Mouse (Mus musculus): Measurements from ENCODE around the gene Wbp2nl. TPM values are rescaled to one million over a fixed set of nuclear protein-coding genes. Genes with fewer than 3 reads are reported as not detected.

The Wbp2nl gene
- polyA plus RNA-seq (2012; rRNA removed): 0.11 and 0.14 TPM in 2 replicates

DNA sequence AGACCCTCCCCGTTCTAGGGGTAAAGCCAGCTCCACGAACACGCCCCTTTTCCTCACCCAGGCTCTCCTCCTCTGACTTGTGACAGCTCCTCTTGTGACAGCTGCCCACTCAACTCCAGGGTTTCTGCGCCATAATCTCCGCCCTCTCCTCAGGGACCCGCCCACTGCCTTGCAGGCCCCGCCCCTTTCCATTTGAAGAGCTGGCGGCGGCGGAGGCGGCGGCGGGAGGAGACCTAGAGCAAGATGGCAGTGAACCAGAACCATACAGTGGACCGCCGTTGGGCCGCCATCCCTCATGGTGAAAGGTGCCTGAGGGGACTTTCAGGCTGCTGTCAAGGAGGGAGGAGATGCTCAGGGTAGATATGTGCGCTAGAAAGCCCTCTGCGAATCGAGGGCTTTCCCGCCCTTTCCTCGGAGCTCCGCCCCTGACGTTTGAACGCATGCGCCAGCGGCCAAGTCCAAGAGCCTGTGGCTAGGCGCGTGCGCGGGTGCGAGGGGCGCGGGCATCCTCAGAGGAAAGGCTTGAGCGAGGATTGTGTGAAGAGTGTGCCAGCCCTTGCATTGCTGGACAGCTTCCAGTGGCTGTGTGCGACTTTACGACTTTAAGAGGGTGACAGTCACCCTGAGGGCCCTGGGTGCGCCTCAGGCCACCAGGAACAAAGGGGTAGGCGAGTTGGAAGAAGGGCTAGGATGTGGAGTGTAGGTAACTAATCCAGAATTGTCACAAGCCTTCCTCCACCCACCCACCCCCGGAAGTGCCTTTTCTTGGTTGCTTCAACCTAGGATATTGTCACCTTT is at the start of gene Wbp2nl:
Wbp2nl (plus strand) TSS at position 191 of the 798 bp plus-strand sequence.
- DNase-seq: no peak
- Histone ChIP-seq H3K27me3 (ENCODE audit: control insufficient read depth, insufficient read depth, low read length) (no peaks in the 10 kb centered on the region; the same call in 1 of the 2 replicates), H3K4me1 (replicated peaks; ENCODE audit: control insufficient read depth, insufficient read depth, low read length) (no peaks in the 10 kb centered on the region), H3K4me3 (ENCODE audit: control insufficient read depth, insufficient read depth, low read length) (no peak within 1 kb of the TSS), H3K27ac (ENCODE audit: control insufficient read depth, insufficient read depth, low read length) (no peak within 1 kb of the TSS), H3K36me3 (ENCODE audit: control insufficient read depth, insufficient read depth, low read length) (no peaks in the 10 kb centered on the region)
- no peak for TF ChIP-seq CTCF (IDR thresholded peaks at IDR 0.05; ENCODE audit: borderline replicate concordance, control insufficient read depth, extremely low read depth, insufficient read depth, low read length, poor library complexity)
- TF ChIP-seq POLR2A (IDR thresholded peaks at IDR 0.05; ENCODE audit: control insufficient read depth, extremely low read depth, insufficient read depth, low read length, poor library complexity): no peak
- WGBS: 72% methylated on average over 39 of the region's 39 CpGs

DNA sequence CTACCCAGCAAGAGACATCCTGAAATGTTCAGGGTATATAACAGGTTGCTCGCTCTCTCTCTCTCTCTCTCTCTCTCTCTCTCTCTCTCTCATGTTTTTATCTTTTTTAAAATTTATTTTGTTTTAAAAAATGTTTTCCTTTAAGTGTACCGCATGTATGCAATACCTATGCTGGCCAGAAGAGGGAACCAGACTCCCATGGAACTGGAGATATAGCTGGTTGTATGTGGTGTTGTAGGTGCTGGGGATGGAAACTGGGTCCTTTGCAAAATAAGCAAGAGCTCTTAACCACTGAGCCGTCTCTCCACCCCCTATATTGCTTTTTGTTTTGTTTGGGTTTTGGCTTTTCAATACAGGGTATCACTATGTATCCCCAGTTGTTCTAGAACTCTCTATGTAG is 47.2 kb upstream of the Wbp2nl start:
- TF ChIP-seq POLR2A (IDR thresholded peaks at IDR 0.05; ENCODE audit: control insufficient read depth, extremely low read depth, insufficient read depth, low read length, poor library complexity) (no peak), CTCF (IDR thresholded peaks at IDR 0.05; ENCODE audit: borderline replicate concordance, control insufficient read depth, extremely low read depth, insufficient read depth, low read length, poor library complexity) (no peak)
- DNase-seq: no peak
- Histone ChIP-seq H3K4me3 (ENCODE audit: control insufficient read depth, insufficient read depth, low read length) (no peak overlapping the region), H3K4me1 (replicated peaks; ENCODE audit: control insufficient read depth, insufficient read depth, low read length) (no peaks in the 10 kb centered on the region), H3K36me3 (ENCODE audit: control insufficient read depth, insufficient read depth, low read length) (no peaks in the 10 kb centered on the region), H3K27me3 (ENCODE audit: control insufficient read depth, insufficient read depth, low read length) (no peaks in the 10 kb centered on the region), H3K27ac (ENCODE audit: control insufficient read depth, insufficient read depth, low read length) (no peak overlapping the region)
- WGBS: 98% methylated on average over 3 of the region's 3 CpGs

DNA sequence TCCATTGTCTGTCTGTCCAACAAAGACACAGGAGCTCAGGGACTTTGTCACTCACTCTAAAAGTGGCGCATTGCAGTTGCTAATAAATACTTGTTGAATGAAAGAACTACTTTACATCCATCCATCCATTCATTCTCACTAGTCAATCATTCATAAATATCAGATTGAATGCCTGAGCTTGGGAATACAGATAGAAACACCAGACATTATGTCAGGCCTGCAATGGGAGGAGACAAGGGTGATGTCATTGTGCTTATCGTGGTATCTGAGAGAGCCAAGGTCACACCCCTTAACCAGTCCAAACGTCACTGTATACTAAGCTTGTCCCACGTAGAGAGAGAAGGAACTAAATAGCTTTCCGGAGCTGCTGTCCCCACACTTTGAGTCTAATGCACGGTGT is 46.7 kb upstream of the Wbp2nl start, which contains the start of gene 1500009C09Rik:
1500009C09Rik (plus strand) TSS at position 301 of the 400 bp plus-strand sequence.
- no peaks in the 10 kb centered on the region for H3K27me3 ChIP-seq (ENCODE audit: control insufficient read depth, insufficient read depth, low read length)
- no peak within 1 kb of the TSS for H3K4me3 ChIP-seq (ENCODE audit: control insufficient read depth, insufficient read depth, low read length)
- 82% methylated on average over 6 of the region's 6 CpGs for WGBS
- TF ChIP-seq POLR2A (IDR thresholded peaks at IDR 0.05; ENCODE audit: control insufficient read depth, extremely low read depth, insufficient read depth, low read length, poor library complexity): no peak
- no peak for TF ChIP-seq CTCF (IDR thresholded peaks at IDR 0.05; ENCODE audit: borderline replicate concordance, control insufficient read depth, extremely low read depth, insufficient read depth, low read length, poor library complexity)
- H3K27ac ChIP-seq (ENCODE audit: control insufficient read depth, insufficient read depth, low read length): no peak within 1 kb of the TSS
- no peaks in the 10 kb centered on the region for H3K36me3 ChIP-seq (ENCODE audit: control insufficient read depth, insufficient read depth, low read length)
- H3K4me1 ChIP-seq (replicated peaks; ENCODE audit: control insufficient read depth, insufficient read depth, low read length): no peaks in the 10 kb centered on the region
- no peak for DNase-seq

DNA sequence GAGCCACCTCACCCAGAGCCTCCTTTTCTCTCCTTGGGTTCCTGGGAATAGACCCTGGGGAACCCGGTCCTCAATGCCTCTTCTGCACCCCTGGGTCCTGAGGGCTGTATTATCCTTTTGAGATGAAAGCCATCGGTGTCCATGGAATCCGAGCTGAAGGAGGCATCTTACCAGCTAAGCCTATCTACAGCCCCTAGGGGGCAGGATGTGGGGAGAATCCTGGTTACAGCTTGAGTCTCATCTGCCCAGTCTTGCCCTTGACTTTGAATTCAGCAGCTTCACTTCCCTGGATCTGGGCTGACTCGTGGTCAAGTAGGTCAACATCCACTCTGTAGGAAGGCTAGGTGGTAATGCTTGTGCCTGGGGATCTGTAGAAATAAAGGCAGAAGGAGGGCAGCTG is 43.5 kb upstream of the Wbp2nl start:
- H3K4me3 ChIP-seq (ENCODE audit: control insufficient read depth, insufficient read depth, low read length): no peak overlapping the region
- 52% methylated on average over 4 of the region's 4 CpGs for WGBS
- H3K27ac ChIP-seq (ENCODE audit: control insufficient read depth, insufficient read depth, low read length): no peak overlapping the region
- H3K27me3 ChIP-seq (ENCODE audit: control insufficient read depth, insufficient read depth, low read length): no peaks in the 10 kb centered on the region
- H3K36me3 ChIP-seq (ENCODE audit: control insufficient read depth, insufficient read depth, low read length): no peaks in the 10 kb centered on the region
- H3K4me1 ChIP-seq (replicated peaks; ENCODE audit: control insufficient read depth, insufficient read depth, low read length): no peaks in the 10 kb centered on the region
- no peak; the same call in 1 of the 2 replicates for TF ChIP-seq CTCF (IDR thresholded peaks at IDR 0.05; ENCODE audit: borderline replicate concordance, control insufficient read depth, extremely low read depth, insufficient read depth, low read length, poor library complexity)
- no peak for TF ChIP-seq POLR2A (IDR thresholded peaks at IDR 0.05; ENCODE audit: control insufficient read depth, extremely low read depth, insufficient read depth, low read length, poor library complexity)
- no peak for DNase-seq

DNA sequence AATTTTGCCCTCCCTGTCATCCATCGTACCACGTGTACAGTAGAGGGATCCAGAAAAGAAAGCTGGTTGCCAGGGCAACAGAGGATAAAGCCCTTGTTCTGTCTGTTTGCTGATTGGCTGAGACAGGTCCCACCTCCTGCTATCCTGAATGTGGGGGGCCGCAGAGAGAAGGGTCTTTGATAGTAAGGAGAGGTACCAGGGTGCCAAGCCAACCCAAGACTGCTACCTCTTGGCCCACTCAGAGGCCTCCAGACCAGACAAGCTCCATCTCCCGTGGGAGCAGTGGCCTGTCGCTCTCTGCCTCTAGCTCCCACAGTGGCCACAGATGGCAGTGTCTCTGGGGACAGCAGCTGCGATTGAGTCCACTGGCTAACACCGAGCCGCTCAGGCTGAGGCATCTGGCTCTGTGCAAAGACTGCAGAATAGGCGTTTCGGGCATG is 42.8 kb upstream of the Wbp2nl start:
- Histone ChIP-seq H3K4me1 (replicated peaks; ENCODE audit: control insufficient read depth, insufficient read depth, low read length) (no peaks in the 10 kb centered on the region), H3K4me3 (ENCODE audit: control insufficient read depth, insufficient read depth, low read length) (no peak overlapping the region), H3K27ac (ENCODE audit: control insufficient read depth, insufficient read depth, low read length) (no peak overlapping the region), H3K27me3 (ENCODE audit: control insufficient read depth, insufficient read depth, low read length) (no peaks in the 10 kb centered on the region), H3K36me3 (ENCODE audit: control insufficient read depth, insufficient read depth, low read length) (no peaks in the 10 kb centered on the region)
- WGBS: 44% methylated on average over 10 of the region's 10 CpGs
- no peak for DNase-seq
- no peak for TF ChIP-seq POLR2A (IDR thresholded peaks at IDR 0.05; ENCODE audit: control insufficient read depth, extremely low read depth, insufficient read depth, low read length, poor library complexity)

DNA sequence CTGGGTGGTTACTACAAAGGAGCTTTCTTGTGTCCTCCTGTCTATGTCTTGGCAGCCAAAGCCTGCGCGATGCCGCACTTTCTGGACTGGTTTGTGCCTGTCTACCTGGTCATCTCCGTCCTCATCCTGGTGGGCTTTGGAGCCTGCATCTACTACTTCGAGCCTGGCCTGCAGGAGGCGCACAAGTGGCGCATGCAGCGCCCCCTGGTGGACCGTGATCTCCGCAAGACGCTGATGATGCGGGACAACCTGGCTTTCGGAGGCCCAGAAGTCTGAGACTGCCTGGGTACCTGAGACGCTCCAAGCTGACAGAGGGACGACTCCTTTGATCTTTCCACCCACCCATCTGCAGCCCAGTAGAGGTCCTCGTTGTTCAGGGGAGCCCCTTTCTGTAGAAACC is 39.2 kb upstream of the Wbp2nl start:
- Histone ChIP-seq H3K36me3 (ENCODE audit: control insufficient read depth, insufficient read depth, low read length) (no peaks in the 10 kb centered on the region), H3K27me3 (ENCODE audit: control insufficient read depth, insufficient read depth, low read length) (no peaks in the 10 kb centered on the region), H3K27ac (ENCODE audit: control insufficient read depth, insufficient read depth, low read length) (no peak overlapping the region), H3K4me1 (replicated peaks; ENCODE audit: control insufficient read depth, insufficient read depth, low read length) (no peaks in the 10 kb centered on the region), H3K4me3 (ENCODE audit: control insufficient read depth, insufficient read depth, low read length) (no peak overlapping the region)
- 9% methylated on average over 16 of the region's 16 CpGs for WGBS
- DNase-seq: peak; percentile 79
- TF ChIP-seq POLR2A (IDR thresholded peaks at IDR 0.05; ENCODE audit: control insufficient read depth, extremely low read depth, insufficient read depth, low read length, poor library complexity): no peak
- peak; percentile 100 for TF ChIP-seq CTCF (IDR thresholded peaks at IDR 0.05; ENCODE audit: borderline replicate concordance, control insufficient read depth, extremely low read depth, insufficient read depth, low read length, poor library complexity)
